Mouse (Mus musculus): Measurements from ENCODE around the gene Foxm1.

DNA sequence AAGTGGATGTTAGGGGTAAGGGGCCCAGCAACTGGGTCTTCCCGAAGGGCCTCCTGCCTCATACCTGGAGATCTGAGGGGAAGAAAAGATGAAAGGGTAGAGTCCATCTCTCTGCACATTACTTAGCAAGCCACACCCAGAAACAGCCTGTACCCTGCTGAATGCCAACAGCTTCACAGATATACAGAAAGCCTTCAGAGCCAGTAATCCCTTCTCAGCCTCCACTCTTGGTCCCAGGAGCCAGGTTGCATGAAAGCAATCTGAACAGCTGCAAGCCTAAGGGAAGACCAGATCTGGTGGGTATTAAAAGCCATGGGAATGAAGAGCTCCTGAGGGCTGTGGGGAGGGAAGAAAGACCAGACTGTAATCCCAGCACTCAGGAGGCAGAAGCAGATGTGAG is 26.4 kb downstream of the Foxm1 start:
- TF ChIP-seq CTCF (IDR thresholded peaks at IDR 0.05; ENCODE audit: insufficient read depth, low read depth, low read length), result no peak
- TF ChIP-seq POLR2A (IDR thresholded peaks at IDR 0.05; ENCODE audit: insufficient read depth, low read depth, low read length), result no peak
